Mouse (Mus musculus) stomach, embryonic 15.5 days (tissue): ENCODE data around the gene Dyrk2. TPM values are rescaled to one million over a fixed set of nuclear protein-coding genes. Genes with fewer than 3 reads are reported as not detected.

Source experiments
- ATAC-seq: fragments of 200-750 bp; cut with Nextera tagmentation; 2 replicates; pipeline ENCODE4 v1.8.0; 2017; ENCODE audit warnings: low read depth, moderate number of reproducible peaks, moderate TSS enrichment; ENCODE audit not compliant: insufficient read depth, low FRiP score
- H3K27ac ChIP-seq: fragments of 300-500 bp; sonication (generic); 2 replicates; pipeline ENCODE4 v1.5.1; 2015; ENCODE audit warnings: mild to moderate bottlenecking, inconsistent platforms
- H3K27me3 ChIP-seq: fragments of 300-500 bp; sonication (generic); replicated peaks from 2 replicates; pipeline ENCODE4 v1.6.1; 2015; ENCODE audit warnings: inconsistent platforms
- H3K36me3 ChIP-seq: fragments of 300-500 bp; sonication (generic); 2 replicates; pipeline ENCODE4 v1.6.1; 2015; ENCODE audit warnings: inconsistent platforms
- H3K4me1 ChIP-seq: fragments of 300-500 bp; sonication (generic); 2 replicates; pipeline ENCODE4 v1.6.1; 2015; ENCODE audit warnings: inconsistent platforms
- H3K4me2 ChIP-seq: fragments of 300-500 bp; sonication (generic); 2 replicates; pipeline ENCODE4 v1.6.1; 2015; ENCODE audit warnings: mild to moderate bottlenecking, inconsistent platforms
- H3K4me3 ChIP-seq: fragments of 300-500 bp; sonication (generic); replicated peaks from 2 replicates; pipeline ENCODE4 v1.5.1; 2015; ENCODE audit warnings: inconsistent platforms
- H3K9ac ChIP-seq: fragments of 300-500 bp; sonication (generic); 2 replicates; pipeline ENCODE4 v1.6.1; 2015; ENCODE audit warnings: inconsistent platforms
- H3K9me3 ChIP-seq: fragments of 300-500 bp; sonication (generic); 2 replicates; pipeline ENCODE4 v1.6.1; 2016; ENCODE audit warnings: inconsistent platforms
- WGBS: fragments of 180-500 bp; shearing (Covaris S2); methylation state at CpG from one replicate; pipeline ENCODE4 v1.1.7; 2015; 5-methylcytosine and 5-hydroxymethylcytosine counted together
- polyA plus RNA-seq: library from polyadenylated mRNA; unstranded; fragments of >200 nt; fragmentation: Nextera tagmentation; extraction: Ambion mirVana; gene quantifications from 2 replicates; pipeline ENCODE4 v1.2.1, GENCODE M21; 2015

Gene Dyrk2
- polyA plus RNA-seq: 9.7 and 9.8 TPM in 2 replicates

- H3K4me3 ChIP-seq: peak within 1 kb of the TSS; percentile 90
- H3K27ac ChIP-seq: peak within 1 kb of the TSS; percentile 90
- no peaks in the 10 kb centered on the region for H3K9me3 ChIP-seq
- no peak for ATAC-seq
- peak within 1 kb of the TSS; percentile 40; the same call in 1 of the 2 replicates for H3K9ac ChIP-seq
- WGBS: 16% methylated on average over 16 of the region's 16 CpGs
- no peaks in the 10 kb centered on the region for H3K36me3 ChIP-seq
- peaks cover 20% of the 10 kb centered on the region for H3K4me1 ChIP-seq
- no peaks in the 10 kb centered on the region for H3K27me3 ChIP-seq
- H3K4me2 ChIP-seq: peak within 1 kb of the TSS; percentile 97
These were observed at the start of gene Dyrk2 for GRCm38 (mm10) chr10:118870201-118870980. Gene Dyrk2, minus strand, starts transcription at chr10:118870209.

DNA sequence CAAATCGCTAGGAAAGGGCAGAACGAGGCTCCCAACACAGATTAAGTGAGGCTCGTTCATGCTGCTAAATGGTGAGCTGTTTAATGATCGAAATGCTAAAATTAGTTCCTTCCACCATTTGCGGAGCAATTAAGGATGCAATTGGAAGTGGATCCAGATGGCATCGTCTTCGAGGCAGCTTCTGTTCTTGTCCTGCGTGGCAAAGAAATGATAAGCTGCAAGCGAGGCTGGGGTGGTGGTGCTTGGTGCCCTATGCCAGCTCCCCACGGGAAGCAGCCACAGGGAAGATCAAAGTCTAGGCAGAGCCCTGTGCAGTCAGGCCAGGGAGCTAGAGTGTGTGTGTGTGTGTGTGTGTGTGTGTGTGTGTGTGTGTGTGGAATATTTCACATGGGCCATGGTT, 32.6 kb upstream of the Dyrk2 start:
- H3K9me3 ChIP-seq: no peaks in the 10 kb centered on the region
- no peak overlapping the region for H3K4me2 ChIP-seq
- H3K9ac ChIP-seq: no peak overlapping the region
- no peak overlapping the region for H3K4me3 ChIP-seq
- no peaks in the 10 kb centered on the region for H3K4me1 ChIP-seq
- H3K27ac ChIP-seq: no peak overlapping the region
- WGBS: 84% methylated on average over 10 of the region's 10 CpGs
- H3K27me3 ChIP-seq: no peaks in the 10 kb centered on the region
- H3K36me3 ChIP-seq: no peaks in the 10 kb centered on the region
- no peak for ATAC-seq

DNA sequence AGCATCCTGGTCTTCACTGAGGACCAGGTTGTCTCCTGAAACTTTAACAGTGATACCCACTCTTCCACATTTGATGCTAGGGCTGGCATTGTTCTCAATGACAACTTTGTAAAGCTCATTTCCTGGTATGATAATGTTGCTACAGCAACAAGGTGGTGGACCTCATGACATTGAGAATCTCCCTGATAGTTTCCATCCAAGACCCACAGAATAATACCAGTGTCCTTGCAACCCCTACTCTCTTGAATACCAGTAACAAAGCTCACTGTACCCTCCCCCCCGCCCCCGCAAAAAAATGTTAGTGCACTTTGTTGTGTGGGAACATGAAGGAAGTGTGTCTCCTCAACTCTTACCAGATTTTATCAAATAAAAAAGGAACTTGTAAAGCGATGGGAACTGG, 23.6 kb upstream of the Dyrk2 start:
- no peaks in the 10 kb centered on the region for H3K27me3 ChIP-seq
- H3K4me2 ChIP-seq: no peak overlapping the region
- H3K4me1 ChIP-seq: no peaks in the 10 kb centered on the region
- no peaks in the 10 kb centered on the region for H3K36me3 ChIP-seq
- no peak overlapping the region for H3K9ac ChIP-seq
- H3K9me3 ChIP-seq: no peaks in the 10 kb centered on the region
- H3K4me3 ChIP-seq: no peak overlapping the region
- WGBS: 76% methylated on average over 3 of the region's 3 CpGs
- no peak overlapping the region for H3K27ac ChIP-seq
- ATAC-seq: no peak

DNA sequence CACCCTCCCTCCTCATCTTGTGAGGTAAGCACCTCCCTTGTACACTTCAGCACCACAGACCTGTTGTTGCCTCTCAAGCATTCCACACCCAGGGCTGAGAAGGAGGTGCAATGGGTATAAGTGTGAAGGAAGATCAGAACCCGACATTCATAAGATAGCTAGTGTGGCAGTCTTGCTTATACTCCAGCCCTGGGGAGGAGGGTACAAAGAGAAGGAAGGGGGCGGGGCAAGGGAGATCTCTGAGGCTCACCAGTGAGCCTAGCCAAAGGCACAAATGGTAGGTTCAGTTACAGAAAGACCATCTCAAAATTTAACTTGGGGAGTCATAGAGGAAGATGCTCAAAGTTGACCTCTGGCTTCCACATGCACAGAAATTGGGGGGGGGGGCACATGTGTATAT, 14.1 kb upstream of the Dyrk2 start:
- Histone ChIP-seq H3K27me3 (no peaks in the 10 kb centered on the region), H3K4me3 (no peak overlapping the region), H3K4me2 (no peak overlapping the region), H3K9me3 (no peaks in the 10 kb centered on the region), H3K36me3 (no peaks in the 10 kb centered on the region), H3K9ac (no peak overlapping the region), H3K27ac (no peak overlapping the region), H3K4me1 (no peaks in the 10 kb centered on the region)
- no peak for ATAC-seq
- WGBS: 92% methylated on average over 2 of the region's 2 CpGs

GRCm38 (mm10) chr10:118883317-118883716, 13.3 kb upstream of the Dyrk2 start:
- Histone ChIP-seq H3K4me2 (no peak overlapping the region), H3K4me3 (no peak overlapping the region), H3K36me3 (no peaks in the 10 kb centered on the region), H3K27ac (no peak overlapping the region), H3K9ac (no peak overlapping the region), H3K4me1 (no peaks in the 10 kb centered on the region), H3K27me3 (no peaks in the 10 kb centered on the region), H3K9me3 (no peaks in the 10 kb centered on the region)
- 82% methylated on average over 11 of the region's 11 CpGs for WGBS
- no peak for ATAC-seq

GRCm38 (mm10) chr10:118882258-118882885, 12.4 kb upstream of the Dyrk2 start:
- Histone ChIP-seq H3K4me2 (no peak overlapping the region), H3K9ac (no peak overlapping the region), H3K27ac (no peak overlapping the region), H3K27me3 (no peaks in the 10 kb centered on the region), H3K4me3 (no peak overlapping the region), H3K36me3 (no peaks in the 10 kb centered on the region), H3K4me1 (no peaks in the 10 kb centered on the region), H3K9me3 (no peaks in the 10 kb centered on the region)
- ATAC-seq: no peak
- 60% methylated on average over 12 of the region's 12 CpGs for WGBS

- ATAC-seq: no peak
- Histone ChIP-seq H3K36me3 (no peaks in the 10 kb centered on the region), H3K9ac (no peak overlapping the region), H3K9me3 (no peaks in the 10 kb centered on the region), H3K27ac (no peak overlapping the region), H3K4me2 (no peak overlapping the region), H3K4me1 (no peaks in the 10 kb centered on the region), H3K4me3 (no peak overlapping the region), H3K27me3 (no peaks in the 10 kb centered on the region)
- WGBS: 57% methylated on average over 2 of the region's 2 CpGs
These were observed 10.8 kb upstream of the Dyrk2 start for GRCm38 (mm10) chr10:118880776-118881175.

GRCm38 (mm10) chr10:118872196-118872595, 2.2 kb upstream of the Dyrk2 start:
- no peaks in the 10 kb centered on the region for H3K36me3 ChIP-seq

GRCm38 (mm10) chr10:118869591-118870001, 413 bp downstream of the Dyrk2 start:
- peaks cover 23% of the 10 kb centered on the region for H3K4me1 ChIP-seq
- H3K36me3 ChIP-seq: peaks cover 1% of the 10 kb centered on the region; the same call in 1 of the 2 replicates
- H3K9ac ChIP-seq: peak overlapping the region; percentile 40; the same call in 1 of the 2 replicates
- peak overlapping the region; percentile 97 for H3K4me2 ChIP-seq
- ATAC-seq: peak; percentile 72
- WGBS: 0% methylated on average over 16 of the region's 16 CpGs
- H3K9me3 ChIP-seq: no peaks in the 10 kb centered on the region
- peak overlapping the region; percentile 90 for H3K27ac ChIP-seq
- no peaks in the 10 kb centered on the region for H3K27me3 ChIP-seq
- peak overlapping the region; percentile 90 for H3K4me3 ChIP-seq

More at GRCm38 (mm10) chr10:118872196-118872595, 2.2 kb upstream of the Dyrk2 start:
- Histone ChIP-seq H3K9me3 (no peaks in the 10 kb centered on the region), H3K4me2 (no peak overlapping the region), H3K9ac (no peak overlapping the region), H3K27ac (no peak overlapping the region), H3K27me3 (no peaks in the 10 kb centered on the region), H3K4me1 (peaks cover 9% of the 10 kb centered on the region; the same call in 1 of the 2 replicates), H3K4me3 (no peak overlapping the region)
- ATAC-seq: no peak
- 96% methylated on average over 2 of the region's 2 CpGs for WGBS

DNA sequence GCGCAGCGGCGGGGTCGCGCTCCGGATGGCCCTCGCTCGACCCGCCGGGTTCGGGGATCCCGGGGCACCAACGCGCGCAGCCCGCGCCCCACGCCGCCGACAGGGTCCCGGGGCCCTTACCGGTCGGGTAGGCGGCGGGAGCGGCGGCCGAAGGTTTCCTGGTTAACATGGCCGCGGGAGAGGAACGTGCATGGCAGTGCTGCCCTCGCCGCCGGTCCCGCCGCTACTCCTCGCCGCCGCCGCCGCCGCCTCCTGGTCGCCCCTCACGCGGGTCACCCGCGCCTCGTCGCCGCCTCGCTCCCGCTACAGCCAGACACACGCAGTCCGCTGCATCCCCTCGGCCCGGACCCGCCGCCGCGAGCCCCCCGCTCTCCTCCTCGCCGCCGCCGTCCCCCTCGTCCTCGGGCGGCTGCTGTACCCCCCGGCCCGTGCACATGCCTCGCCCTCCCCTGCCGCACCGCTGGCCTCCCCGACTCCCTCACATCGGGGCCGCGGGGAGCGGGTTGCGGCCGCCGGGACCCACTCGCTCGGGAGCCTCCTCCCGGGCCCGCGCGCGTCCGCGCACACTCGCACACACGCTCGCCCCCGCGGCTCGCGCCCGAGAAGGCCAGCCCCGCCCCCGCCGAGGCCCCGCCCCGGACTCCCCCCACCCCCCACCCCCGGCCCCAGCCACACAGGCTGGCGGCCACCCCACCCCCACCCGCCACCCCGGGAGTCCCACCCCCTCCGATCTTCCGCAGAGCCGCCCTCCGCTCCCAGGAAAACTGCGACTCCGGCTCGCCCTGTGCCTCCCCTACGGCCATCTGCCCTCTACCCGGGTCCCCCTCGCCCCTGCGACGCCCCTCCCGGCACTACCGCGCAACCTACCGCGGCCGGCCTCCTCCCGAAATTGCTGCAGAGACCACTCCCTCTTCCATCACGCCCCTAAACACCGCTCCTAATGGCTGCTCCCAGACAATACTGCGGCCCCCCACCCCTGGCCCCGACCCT, 1.1 kb downstream of the Dyrk2 start:
- no peaks in the 10 kb centered on the region for H3K9me3 ChIP-seq
- no peaks in the 10 kb centered on the region for H3K27me3 ChIP-seq
- H3K27ac ChIP-seq: peak overlapping the region; percentile 95
- H3K36me3 ChIP-seq: peaks cover 6% of the 10 kb centered on the region; the same call in 1 of the 2 replicates
- under 1% methylated on average over 111 of the region's 130 CpGs for WGBS
- H3K4me3 ChIP-seq: peak overlapping the region; percentile 90
- peak; percentile 85 for ATAC-seq
- peak overlapping the region; percentile 97 for H3K4me2 ChIP-seq
- H3K9ac ChIP-seq: peak overlapping the region; percentile 96
- H3K4me1 ChIP-seq: peaks cover 25% of the 10 kb centered on the region

GRCm38 (mm10) chr10:118867896-118868600, 2.0 kb downstream of the Dyrk2 start:
- peaks cover 12% of the 10 kb centered on the region; the same call in 1 of the 2 replicates for H3K36me3 ChIP-seq
- peaks cover 25% of the 10 kb centered on the region for H3K4me1 ChIP-seq
- 0 out of 2 replicates have a peak, but pooled peaks have one; percentile 21 for ATAC-seq
- no peaks in the 10 kb centered on the region for H3K9me3 ChIP-seq
- H3K4me3 ChIP-seq: peak overlapping the region; percentile 90
- peak overlapping the region; percentile 81 for H3K4me2 ChIP-seq
- peak overlapping the region; percentile 95 for H3K27ac ChIP-seq
- H3K27me3 ChIP-seq: no peaks in the 10 kb centered on the region
- peak overlapping the region; percentile 96 for H3K9ac ChIP-seq
- whole genome bisulfite sequencing: under 1% methylated on average over 60 of the region's 62 CpGs
